Mouse (Mus musculus) kidney, adult 2 months (tissue): ENCODE data around the gene Ddhd1. TPM values are rescaled to one million over a fixed set of nuclear protein-coding genes. Genes with fewer than 3 reads are reported as not detected.

Experiments used
- DNase-seq: peaks from one replicate; pipeline ENCODE4 v3.0.0; 2021
- H3K27ac ChIP-seq: fragments of 200-500 bp; 2 replicates; pipeline ENCODE4 v1.5.1; 2012; ENCODE audit warnings: low read depth, low read length, control low read depth, inconsistent platforms; ENCODE audit not compliant: insufficient read depth
- H3K27me3 ChIP-seq: fragments of 200-500 bp; replicated peaks from 2 replicates; pipeline ENCODE4 v1.6.1; 2012; ENCODE audit warnings: mild to moderate bottlenecking, moderate library complexity, low read length, inconsistent platforms; ENCODE audit not compliant: control insufficient read depth, insufficient read depth
- H3K36me3 ChIP-seq: fragments of 200-500 bp; 2 replicates; pipeline ENCODE4 v1.6.1; 2012; ENCODE audit warnings: mild to moderate bottlenecking, moderate library complexity, low read length, inconsistent platforms; ENCODE audit not compliant: control insufficient read depth, insufficient read depth
- H3K4me1 ChIP-seq: fragments of 200-500 bp; 2 replicates; pipeline ENCODE4 v1.6.1; 2011; ENCODE audit warnings: low read length; ENCODE audit not compliant: control insufficient read depth, insufficient read depth
- H3K4me3 ChIP-seq: fragments of 200-500 bp; 2 replicates; pipeline ENCODE4 v1.5.1; 2011; ENCODE audit warnings: mild to moderate bottlenecking, low read depth, low read length, control low read depth; ENCODE audit not compliant: insufficient read depth
- CTCF ChIP-seq: fragments of 200-500 bp; conservative IDR thresholded peaks from 2 replicates; pipeline ENCODE4 v1.5.1; 2011; ENCODE audit warnings: low read depth, mild to moderate bottlenecking, control low read depth, low read length, moderate library complexity, mixed read lengths; ENCODE audit not compliant: insufficient read depth, insufficient read length
- POLR2A ChIP-seq: fragments of 200-500 bp; IDR thresholded peaks from one replicate; pipeline ENCODE4 v1.6.1; 2011; ENCODE audit warnings: low read depth, low read length, control low read depth
- WGBS: fragments of 180-500 bp; shearing (Covaris S2); methylation state at CpG from one replicate; pipeline ENCODE4 v1.1.7; 2018; 5-methylcytosine and 5-hydroxymethylcytosine counted together
- polyA plus RNA-seq: library from polyadenylated mRNA; depleted of rRNA; stranded (reverse); fragments of >200 nt; gene quantifications from 2 replicates; pipeline ENCODE4 v1.2.3, GENCODE M21; 2012

Gene Ddhd1
- polyA plus RNA-seq, 1 experiment, result 10.7 TPM

DNA sequence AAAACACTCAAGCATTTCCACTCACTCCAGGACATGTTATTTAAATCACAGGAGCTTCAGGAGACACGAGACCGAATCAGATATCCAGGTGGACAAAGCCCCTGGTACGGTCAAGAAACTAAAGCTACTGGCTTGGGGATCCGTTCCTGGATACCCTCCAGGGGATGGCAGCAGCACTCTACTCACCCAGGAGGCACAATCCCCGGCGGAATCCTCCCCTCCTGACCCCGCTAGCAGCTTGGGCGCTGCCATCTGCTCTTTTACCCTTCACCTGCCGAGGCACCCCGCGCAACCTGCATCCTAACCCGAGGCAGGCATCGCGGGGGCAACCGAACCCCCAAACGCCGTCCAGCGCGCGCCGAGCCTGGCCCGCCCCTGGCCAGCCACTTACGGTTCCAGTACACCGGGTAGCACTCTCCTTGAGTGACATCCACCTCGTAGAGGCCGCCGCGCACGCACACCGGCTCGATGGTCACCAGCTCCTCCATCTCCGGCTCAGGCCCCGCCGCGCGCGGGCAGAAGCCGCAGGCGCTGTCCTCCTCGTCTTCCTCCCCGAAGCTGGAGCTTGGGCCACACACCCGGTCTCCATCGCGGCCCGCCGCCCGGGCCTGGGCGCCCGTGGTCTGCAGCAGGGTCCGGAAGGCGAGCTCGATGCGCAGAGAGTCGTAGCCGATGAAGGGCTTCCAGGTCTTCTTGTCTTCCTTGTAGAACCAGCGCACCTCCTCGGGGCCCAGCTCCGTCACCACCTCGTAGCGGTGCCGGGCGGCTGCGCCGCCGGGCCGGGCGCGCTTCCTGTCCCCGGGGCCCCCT lies 907 bp downstream of the Ddhd1 start:
- no peak for TF ChIP-seq POLR2A
- TF ChIP-seq CTCF, result peak; percentile 22; the same call in 1 of the 2 replicates
- peak overlapping the region; percentile 79 for H3K4me3 ChIP-seq
- no peaks in the 10 kb centered on the region for H3K36me3 ChIP-seq
- peak; percentile 62 for DNase-seq
- under 1% methylated on average over 69 of the region's 69 CpGs for WGBS
- peaks cover 15% of the 10 kb centered on the region; the same call in 1 of the 2 replicates for H3K4me1 ChIP-seq
- H3K27ac ChIP-seq, result no peak overlapping the region
- H3K27me3 ChIP-seq, result no peaks in the 10 kb centered on the region

DNA sequence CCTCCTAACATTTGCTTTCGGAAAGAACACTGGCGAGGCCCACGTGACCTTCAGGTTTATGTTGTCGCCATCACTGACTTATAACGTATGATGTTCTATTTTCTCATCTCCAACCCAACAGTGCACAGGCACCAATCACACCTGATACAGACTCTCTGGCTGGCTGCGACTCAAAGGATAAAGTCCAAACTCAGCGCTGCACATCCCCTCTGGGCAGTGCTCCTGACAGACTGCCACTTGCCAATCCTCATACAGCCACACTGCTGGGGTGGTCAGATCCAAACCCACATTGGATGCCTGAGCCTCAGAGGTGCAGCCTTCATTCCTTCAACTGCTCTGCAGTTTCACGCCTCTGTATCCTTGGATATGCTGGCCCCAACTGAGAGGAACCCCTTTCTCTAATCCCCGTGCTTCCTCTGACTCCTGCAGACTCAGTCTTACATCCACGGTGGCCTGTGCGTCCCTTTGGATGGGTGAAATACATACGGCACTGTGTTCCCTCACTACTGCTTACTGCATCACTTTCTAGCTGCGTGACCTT lies 3.0 kb downstream of the Ddhd1 start:
- no peak overlapping the region for H3K27ac ChIP-seq
- H3K4me3 ChIP-seq, result no peak overlapping the region
- no peak for TF ChIP-seq POLR2A
- TF ChIP-seq CTCF, result no peak
- no peaks in the 10 kb centered on the region for H3K36me3 ChIP-seq
- H3K4me1 ChIP-seq, result peaks cover 15% of the 10 kb centered on the region; the same call in 1 of the 2 replicates
- WGBS, result 69% methylated on average over 13 of the region's 13 CpGs
- DNase-seq, result peak; percentile 79
- no peaks in the 10 kb centered on the region for H3K27me3 ChIP-seq

DNA sequence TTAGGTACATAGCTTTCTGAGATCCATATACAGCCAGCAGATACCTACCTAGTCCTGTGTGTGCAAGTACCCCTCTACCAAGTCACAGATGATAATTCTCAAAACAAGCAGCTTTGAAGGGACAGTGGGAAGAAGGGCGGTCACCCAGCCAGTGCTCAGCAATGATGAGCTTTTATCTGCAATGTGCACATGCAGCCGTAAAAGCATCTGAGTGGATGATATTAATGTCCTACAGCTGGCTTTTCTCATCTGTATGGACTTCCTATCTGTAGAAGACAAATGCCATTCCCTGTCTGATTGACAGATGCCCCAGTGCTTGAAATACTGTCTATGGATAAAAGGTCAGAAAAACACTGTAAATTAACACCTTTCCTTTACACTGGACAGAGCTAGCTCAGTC lies 4.2 kb downstream of the Ddhd1 start:
- peaks cover 15% of the 10 kb centered on the region; the same call in 1 of the 2 replicates for H3K4me1 ChIP-seq
- no peak for DNase-seq
- H3K4me3 ChIP-seq, result no peak overlapping the region
- no peaks in the 10 kb centered on the region for H3K27me3 ChIP-seq
- no peaks in the 10 kb centered on the region for H3K36me3 ChIP-seq
- WGBS, result 90% methylated on average over 2 of the region's 2 CpGs
- H3K27ac ChIP-seq, result no peak overlapping the region
- no peak for TF ChIP-seq CTCF
- TF ChIP-seq POLR2A, result no peak

DNA sequence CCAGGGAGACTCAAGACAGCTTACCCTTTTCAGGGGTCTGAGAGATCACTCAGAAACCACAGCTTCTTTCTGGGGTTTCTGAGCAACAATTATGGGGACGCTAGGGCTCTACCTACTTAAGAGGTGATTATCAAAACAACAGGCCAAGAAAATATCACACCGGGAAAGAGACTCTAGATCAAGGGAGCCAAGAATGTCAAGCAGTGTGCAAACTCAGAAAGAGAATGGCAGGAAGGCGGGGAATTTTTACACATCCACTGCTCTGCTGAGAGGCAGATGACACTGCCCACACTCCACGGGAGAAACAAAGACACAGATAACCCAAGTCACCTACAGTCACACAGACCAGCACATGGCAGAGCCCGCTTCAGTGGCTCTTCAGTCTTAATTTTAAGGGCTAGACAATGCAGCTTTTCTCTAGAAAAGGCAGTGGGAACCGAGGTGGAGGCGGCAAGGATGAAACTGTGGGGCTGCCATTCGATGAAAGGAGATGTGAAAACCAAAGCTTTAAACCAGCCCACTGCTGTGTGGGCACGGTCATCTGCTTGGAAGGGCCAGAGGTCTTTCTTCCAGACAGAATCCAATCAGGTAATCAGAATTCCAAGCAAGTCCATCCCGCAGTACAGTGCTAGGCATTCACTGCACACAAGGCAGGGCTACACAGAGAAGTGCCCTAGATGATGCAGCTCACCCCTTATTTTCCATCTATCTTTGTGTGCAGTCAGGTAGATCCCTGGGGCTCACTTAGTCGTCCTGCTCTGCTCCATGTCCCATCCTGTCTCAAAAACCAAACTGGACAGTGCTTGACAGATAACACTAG lies 8.7 kb downstream of the Ddhd1 start:
- 69% methylated on average over 11 of the region's 11 CpGs for WGBS
- H3K36me3 ChIP-seq, result no peaks in the 10 kb centered on the region

DNA sequence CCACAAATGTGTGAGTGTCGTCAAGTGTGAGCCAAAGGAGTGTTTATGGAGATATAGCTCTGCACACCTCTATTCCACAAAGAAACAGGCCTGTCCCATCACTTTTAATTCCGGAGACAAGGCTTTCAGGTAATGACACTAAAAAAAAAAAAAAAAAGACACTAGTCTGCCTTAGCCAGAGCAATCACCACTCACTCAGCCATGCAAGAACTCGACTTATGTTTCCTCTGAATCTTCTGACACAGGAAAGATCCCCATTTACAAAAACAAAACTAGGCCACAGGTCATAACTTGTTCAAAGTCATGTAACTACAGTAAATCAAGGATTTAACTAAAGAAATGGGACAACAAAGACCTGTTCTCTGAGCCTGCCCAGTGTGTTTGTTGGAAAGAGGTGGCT lies 9.8 kb downstream of the Ddhd1 start:
- no peaks in the 10 kb centered on the region for H3K27me3 ChIP-seq
- no peaks in the 10 kb centered on the region for H3K36me3 ChIP-seq
- H3K27ac ChIP-seq, result no peak overlapping the region; the same call in 1 of the 2 replicates
- H3K4me1 ChIP-seq, result peaks cover 11% of the 10 kb centered on the region; the same call in 1 of the 2 replicates
- H3K4me3 ChIP-seq, result no peak overlapping the region
- no peak for TF ChIP-seq POLR2A
- no peak for TF ChIP-seq CTCF
- WGBS, result 57% methylated on average over 3 of the region's 3 CpGs
- DNase-seq, result no peak

More for the DNA sequence above, 8.7 kb downstream of the Ddhd1 start:
- DNase-seq, result no peak
- Histone ChIP-seq H3K4me3 (no peak overlapping the region), H3K27me3 (no peaks in the 10 kb centered on the region), H3K27ac (no peak overlapping the region), H3K4me1 (peaks cover 9% of the 10 kb centered on the region; the same call in 1 of the 2 replicates)
- no peak for TF ChIP-seq CTCF
- TF ChIP-seq POLR2A, result no peak

DNA sequence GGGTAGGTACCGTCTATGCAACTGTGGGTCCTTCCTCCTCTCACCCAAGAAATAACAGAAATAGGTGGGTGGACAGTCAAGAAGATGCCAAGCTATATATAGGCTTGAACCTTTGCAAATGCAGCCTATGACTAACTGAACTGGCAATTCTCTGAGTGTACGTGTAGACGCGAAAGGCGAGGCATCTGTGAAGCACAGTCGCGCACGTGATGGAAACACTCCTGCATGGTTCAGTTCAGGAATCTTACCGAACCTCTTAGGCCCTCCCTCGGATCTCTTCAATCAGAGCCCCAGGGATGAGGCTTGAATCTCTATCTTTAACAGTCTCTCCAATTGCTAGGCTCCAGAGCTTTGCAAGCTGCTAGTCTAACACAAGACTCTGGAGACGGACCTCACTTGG lies 10.3 kb downstream of the Ddhd1 start:
- no peaks in the 10 kb centered on the region for H3K27me3 ChIP-seq
- no peak overlapping the region for H3K4me3 ChIP-seq
- no peak overlapping the region for H3K27ac ChIP-seq
- WGBS, result 90% methylated on average over 11 of the region's 11 CpGs
- no peak for DNase-seq
- peaks cover 11% of the 10 kb centered on the region; the same call in 1 of the 2 replicates for H3K4me1 ChIP-seq
- H3K36me3 ChIP-seq, result no peaks in the 10 kb centered on the region
- TF ChIP-seq POLR2A, result no peak
- TF ChIP-seq CTCF, result no peak
